Mouse (Mus musculus) intestine, postnatal 0 days (tissue): ENCODE results near the gene Ptpn18. TPM values are rescaled to one million over a fixed set of nuclear protein-coding genes. Genes with fewer than 3 reads are reported as not detected.
A peak's percentile ranks its signal among the peaks of the same experiment; 100 is the strongest.
"Not testable (repeated sequence)": the region's sequence is repeated elsewhere in the genome, so short reads cannot be mapped to it uniquely, and the experiment has no call there.

Experiments used
- ATAC-seq: fragments of 200-750 bp; cut with Nextera tagmentation; 2 replicates; pipeline ENCODE4 v1.8.0; 2017; ENCODE audit warnings: mild to moderate bottlenecking, moderate TSS enrichment, moderate library complexity
- H3K27ac ChIP-seq: fragments of 300-500 bp; sonication (generic); 2 replicates; pipeline ENCODE4 v1.5.1; 2014; ENCODE audit warnings: mild to moderate bottlenecking, low read depth, low read length, moderate library complexity
- H3K27me3 ChIP-seq: fragments of 300-500 bp; sonication (generic); replicated peaks from 2 replicates; pipeline ENCODE4 v1.6.1; 2014; ENCODE audit warnings: low read length, mixed read lengths; ENCODE audit not compliant: control insufficient read depth, insufficient read depth
- H3K36me3 ChIP-seq: fragments of 300-500 bp; sonication (generic); 2 replicates; pipeline ENCODE4 v1.6.1; 2014; ENCODE audit warnings: mild to moderate bottlenecking, moderate library complexity; ENCODE audit not compliant: control insufficient read depth, insufficient read depth
- H3K4me1 ChIP-seq: fragments of 300-500 bp; sonication (generic); replicated peaks from 2 replicates; pipeline ENCODE4 v1.6.1; 2014; ENCODE audit warnings: antibody characterized with exemption, low read length, mixed read lengths; ENCODE audit not compliant: control insufficient read depth, insufficient read depth
- H3K4me2 ChIP-seq: fragments of 300-500 bp; sonication (generic); replicated peaks from 2 replicates; pipeline ENCODE4 v1.6.1; 2014; ENCODE audit warnings: low read depth, mild to moderate bottlenecking, moderate library complexity
- H3K4me3 ChIP-seq: fragments of 300-500 bp; sonication (generic); 2 replicates; pipeline ENCODE4 v1.5.1; 2014; ENCODE audit warnings: low read depth, low read length
- H3K9ac ChIP-seq: fragments of 300-500 bp; sonication (generic); 2 replicates; pipeline ENCODE4 v1.6.1; 2014; ENCODE audit warnings: mild to moderate bottlenecking, low read depth, low read length
- H3K9me3 ChIP-seq: fragments of 300-500 bp; sonication (generic); 2 replicates; pipeline ENCODE4 v1.6.1; 2016; ENCODE audit warnings: mixed run types; ENCODE audit not compliant: control insufficient read depth
- CTCF ChIP-seq: sonication (generic); IDR thresholded peaks from 2 replicates; pipeline ENCODE4 v1.5.1; 2016; ENCODE audit warnings: low read depth, mild to moderate bottlenecking, control low read depth, antibody characterized with exemption, moderate library complexity
- WGBS: fragments of 180-500 bp; shearing (Covaris S2); extraction: QIAGEN DNeasy Blood & Tissue Kit; methylation state at CpG from one replicate; pipeline ENCODE4 v1.1.7; 2014; 5-methylcytosine and 5-hydroxymethylcytosine counted together
- polyA plus RNA-seq: library from polyadenylated mRNA; unstranded; fragments of >200 nt; fragmentation: Nextera tagmentation; extraction: Ambion mirVana; gene quantifications from 2 replicates; pipeline ENCODE4 v1.2.1, GENCODE M21; 2015

Ptpn18 gene
- polyA plus RNA-seq, 1 experiment from 2014 or later = 35.3 TPM

DNA sequence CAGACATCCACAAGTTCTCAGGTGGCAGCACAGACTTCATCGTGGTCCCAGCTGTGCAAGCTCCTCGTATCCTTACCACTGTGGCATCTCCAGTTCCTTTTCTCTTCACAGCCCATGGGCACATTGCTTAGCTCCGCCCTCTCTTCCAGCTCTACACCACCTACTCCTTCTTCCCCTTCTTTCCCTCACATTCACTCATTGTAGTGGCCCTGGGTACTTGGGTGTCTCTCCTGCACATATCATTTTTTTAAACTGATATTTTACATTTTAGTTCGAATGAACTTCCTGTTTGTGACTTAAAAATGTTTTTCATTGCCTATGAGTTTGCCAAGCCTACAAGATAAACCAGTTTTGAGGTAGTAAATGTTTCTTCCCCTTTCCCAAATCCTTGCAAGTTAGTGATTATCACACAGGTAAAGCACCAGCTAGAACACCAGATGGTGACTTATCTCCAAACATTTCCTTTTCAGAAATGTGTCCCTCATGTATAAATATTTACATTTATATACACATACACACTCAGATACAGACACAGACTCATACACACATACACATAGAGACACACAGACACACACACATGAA lies 46.5 kb downstream of the Ptpn18 start:
- Histone ChIP-seq H3K9me3 (no peaks in the 10 kb centered on the region), H3K27ac (no peak overlapping the region), H3K4me3 (no peak overlapping the region), H3K4me2 (no peak overlapping the region), H3K27me3 (no peaks in the 10 kb centered on the region), H3K4me1 (no peaks in the 10 kb centered on the region), H3K9ac (no peak overlapping the region), H3K36me3 (no peaks in the 10 kb centered on the region)
- ATAC-seq = no peak
- WGBS = 70% methylated on average over 4 of the region's 4 CpGs
- TF ChIP-seq CTCF = no peak

DNA sequence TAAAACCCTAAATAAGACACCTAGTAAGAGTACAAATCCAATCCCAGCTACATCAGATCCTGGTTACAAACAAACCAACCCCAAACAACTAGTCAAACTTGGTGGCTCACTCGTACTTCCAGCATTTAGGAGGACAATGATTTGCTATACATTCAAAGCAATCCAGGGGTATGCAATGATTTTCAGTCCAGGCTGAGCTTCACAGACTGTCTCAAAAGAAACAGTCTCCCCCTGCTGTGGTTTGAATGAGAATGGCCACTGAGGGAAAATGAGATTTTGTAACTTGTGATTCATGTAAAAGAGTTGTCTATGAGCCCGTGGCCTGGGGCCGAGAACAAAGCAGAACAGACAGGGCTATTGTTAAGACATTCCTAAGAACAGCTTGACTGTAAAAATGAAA lies 48.4 kb downstream of the Ptpn18 start:
- no peak overlapping the region for H3K27ac ChIP-seq
- no peaks in the 10 kb centered on the region for H3K9me3 ChIP-seq
- no peak overlapping the region for H3K4me3 ChIP-seq
- no peak for ATAC-seq
- H3K27me3 ChIP-seq = no peaks in the 10 kb centered on the region
- no peaks in the 10 kb centered on the region for H3K36me3 ChIP-seq
- H3K4me1 ChIP-seq = no peaks in the 10 kb centered on the region
- TF ChIP-seq CTCF = no peak
- WGBS = 79% methylated on average over 3 of the region's 3 CpGs
- no peak overlapping the region for H3K4me2 ChIP-seq
- H3K9ac ChIP-seq = no peak overlapping the region

DNA sequence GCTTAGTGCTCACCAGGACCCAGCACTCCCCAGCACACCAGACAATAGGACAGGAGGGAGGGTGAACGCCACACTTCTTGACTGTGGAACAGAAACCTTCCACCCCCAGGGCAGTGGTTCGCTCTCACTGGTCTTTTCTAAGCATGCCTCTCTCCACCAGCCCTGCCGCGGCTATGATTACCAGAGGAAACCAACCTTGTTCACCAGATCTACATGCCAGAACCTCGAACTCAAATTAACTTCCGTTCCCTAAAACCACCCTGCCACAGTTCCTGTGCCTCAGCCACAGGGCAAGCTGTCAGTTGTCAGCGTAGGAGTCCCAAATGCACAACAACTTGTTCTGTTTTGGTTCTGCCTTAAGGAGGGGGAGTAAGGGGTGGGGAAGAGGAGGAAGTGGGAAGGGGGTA lies 51.0 kb downstream of the Ptpn18 start:
- H3K4me2 ChIP-seq = peak overlapping the region; percentile 13; the same call in 1 of the 2 replicates
- no peaks in the 10 kb centered on the region for H3K9me3 ChIP-seq
- 13% methylated on average over 7 of the region's 7 CpGs for WGBS
- no peaks in the 10 kb centered on the region for H3K27me3 ChIP-seq
- no peak overlapping the region for H3K27ac ChIP-seq
- no peak for TF ChIP-seq CTCF
- no peak for ATAC-seq
- no peak overlapping the region for H3K9ac ChIP-seq
- no peaks in the 10 kb centered on the region for H3K4me1 ChIP-seq
- no peak overlapping the region for H3K4me3 ChIP-seq
- no peaks in the 10 kb centered on the region for H3K36me3 ChIP-seq

DNA sequence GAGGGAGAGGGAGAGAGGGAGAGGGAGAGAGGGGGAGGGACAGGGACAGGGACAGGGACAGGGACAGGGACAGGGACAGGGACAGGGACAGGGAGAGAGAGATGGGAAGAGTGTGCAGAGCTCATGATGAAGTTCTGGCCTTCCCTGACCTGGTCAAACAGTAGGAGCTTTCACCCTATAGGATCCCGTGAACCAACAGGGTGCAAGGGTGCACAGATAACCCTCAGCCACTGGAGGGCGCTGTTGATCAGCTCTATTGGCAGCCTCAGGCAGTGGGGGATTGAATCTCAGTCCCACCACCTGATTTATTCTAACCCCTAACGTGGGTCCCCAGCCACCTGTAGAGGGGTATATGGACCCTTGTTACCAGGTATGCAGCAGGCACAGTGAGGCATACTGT lies 51.5 kb downstream of the Ptpn18 start:
- H3K4me1 ChIP-seq = no peaks in the 10 kb centered on the region
- no peak overlapping the region for H3K27ac ChIP-seq
- H3K36me3 ChIP-seq = no peaks in the 10 kb centered on the region
- H3K4me3 ChIP-seq = no peak overlapping the region
- ATAC-seq = no peak
- no peaks in the 10 kb centered on the region for H3K27me3 ChIP-seq
- H3K9ac ChIP-seq = no peak overlapping the region
- no peaks in the 10 kb centered on the region for H3K9me3 ChIP-seq
- TF ChIP-seq CTCF = peak; percentile 67
- 7% methylated on average over 3 of the region's 3 CpGs for WGBS
- H3K4me2 ChIP-seq = no peak overlapping the region

DNA sequence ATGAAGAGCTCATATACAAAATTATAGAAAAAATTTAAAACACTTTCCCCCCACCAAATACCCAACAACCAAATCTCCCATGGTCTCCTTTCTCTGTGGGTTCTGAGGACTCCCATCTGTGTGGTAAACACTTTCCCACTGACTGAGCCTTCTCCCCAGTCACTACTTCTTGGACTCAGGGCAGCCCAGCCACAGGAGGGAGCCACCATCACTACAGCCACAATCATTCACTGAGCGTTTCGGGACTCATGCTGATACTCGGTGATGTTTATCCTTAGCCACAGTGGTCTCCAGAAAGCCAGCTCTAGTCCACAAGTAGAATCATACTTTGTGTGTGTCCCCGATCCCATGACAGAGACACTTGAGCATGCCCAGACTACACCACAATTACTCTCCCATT lies 53.5 kb downstream of the Ptpn18 start:
- Histone ChIP-seq H3K27ac (no peak overlapping the region), H3K9ac (no peak overlapping the region), H3K4me1 (no peaks in the 10 kb centered on the region), H3K27me3 (no peaks in the 10 kb centered on the region), H3K4me3 (no peak overlapping the region), H3K36me3 (no peaks in the 10 kb centered on the region), H3K4me2 (no peak overlapping the region), H3K9me3 (no peaks in the 10 kb centered on the region)
- 76% methylated on average over 4 of the region's 4 CpGs for WGBS
- TF ChIP-seq CTCF = no peak
- ATAC-seq = no peak

DNA sequence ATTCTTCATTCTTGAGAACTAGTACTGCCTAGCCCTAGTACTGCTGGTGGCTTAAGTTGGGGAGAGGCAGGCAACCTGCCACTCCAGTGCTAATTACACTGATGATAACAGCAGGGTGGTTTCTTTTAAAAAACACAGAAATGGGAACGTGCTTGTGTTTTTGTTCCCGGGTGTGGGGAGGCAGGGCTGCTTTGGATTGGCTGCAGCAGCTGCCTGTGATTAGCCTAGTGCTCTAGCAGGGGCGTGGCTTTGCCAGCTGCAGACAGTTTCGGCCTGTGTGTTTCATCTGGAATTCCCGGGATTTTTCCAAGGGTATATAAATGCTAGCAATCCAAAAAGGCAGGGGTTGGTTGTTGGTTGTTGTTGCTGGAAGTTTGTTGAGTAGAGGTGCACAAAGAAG lies 57.0 kb downstream of the Ptpn18 start:
- H3K9ac ChIP-seq = no peak overlapping the region
- no peak for TF ChIP-seq CTCF
- no peak overlapping the region for H3K4me2 ChIP-seq
- no peak overlapping the region for H3K4me3 ChIP-seq
- 26% methylated on average over 5 of the region's 5 CpGs for WGBS
- H3K36me3 ChIP-seq = no peaks in the 10 kb centered on the region
- H3K27me3 ChIP-seq = no peaks in the 10 kb centered on the region
- H3K27ac ChIP-seq = no peak overlapping the region
- no peaks in the 10 kb centered on the region for H3K9me3 ChIP-seq
- H3K4me1 ChIP-seq = no peaks in the 10 kb centered on the region
- no peak for ATAC-seq

DNA sequence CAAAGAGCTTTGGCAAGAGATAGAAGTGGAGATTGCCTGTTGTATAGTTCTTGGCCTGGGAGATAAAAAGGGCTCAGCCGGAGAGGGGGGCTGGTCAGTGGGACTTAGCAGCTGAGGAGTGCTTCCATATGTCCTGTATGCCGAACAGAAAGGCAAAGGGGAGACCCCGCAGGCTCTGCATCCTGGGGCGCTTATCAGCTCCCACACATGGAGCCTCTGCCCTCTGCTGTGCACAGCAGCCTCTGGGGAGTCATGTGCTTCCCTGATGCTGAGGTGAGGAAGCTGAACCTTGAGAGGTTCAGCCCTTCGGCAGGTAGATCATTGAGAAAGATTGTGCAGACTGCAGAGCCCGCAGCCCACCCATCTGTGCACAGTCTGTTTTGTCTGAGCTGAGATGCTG lies 57.7 kb downstream of the Ptpn18 start:
- H3K27ac ChIP-seq, H3K36me3 ChIP-seq, H3K9me3 ChIP-seq, H3K4me1 ChIP-seq, ATAC-seq, H3K9ac ChIP-seq, H3K4me3 ChIP-seq, H3K27me3 ChIP-seq, H3K4me2 ChIP-seq: not testable (repeated sequence)
- WGBS = 31% methylated on average over 6 of the region's 6 CpGs

DNA sequence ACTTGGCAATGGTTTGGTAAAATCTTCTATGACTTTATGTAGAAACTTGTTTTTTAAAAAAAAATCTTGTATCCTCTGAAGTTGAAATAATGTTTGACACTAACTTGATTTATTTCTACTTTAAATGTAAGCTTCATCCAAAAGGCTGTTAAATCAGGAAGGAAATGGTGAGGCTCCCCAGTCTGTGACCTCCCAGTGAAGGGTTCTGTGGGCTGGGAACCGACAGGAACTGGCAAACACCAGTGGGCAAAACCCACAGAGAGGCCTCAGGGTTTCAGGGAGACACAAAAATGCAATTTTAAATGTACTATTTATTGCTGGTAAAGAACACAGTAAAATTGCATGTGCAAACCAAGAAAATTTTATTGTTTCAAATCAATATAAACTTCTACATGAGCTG lies 58.2 kb downstream of the Ptpn18 start:
- 52% methylated on average over 1 of the region's 1 CpGs for WGBS
- not testable (repeated sequence) for H3K4me3 ChIP-seq, H3K27me3 ChIP-seq, H3K4me2 ChIP-seq, ATAC-seq, H3K27ac ChIP-seq, H3K9me3 ChIP-seq, H3K4me1 ChIP-seq, H3K9ac ChIP-seq, H3K36me3 ChIP-seq
